Mouse (Mus musculus): ENCODE results near the gene Wdr45b. TPM values are rescaled to one million over a fixed set of nuclear protein-coding genes. Genes with fewer than 3 reads are reported as not detected.
A peak's percentile ranks its signal among the peaks of the same experiment; 100 is the strongest.

Wdr45b gene
- polyA plus RNA-seq (2014; fragmentation: Nextera tagmentation; extraction: Ambion mirVana) = 117 and 119 TPM in 2 replicates

GRCm38 (mm10) chr11:121354091-121354707 lies at the start of gene Wdr45b:
Gene Wdr45b, minus strand, starts transcription at chr11:121354445.
- H3K27ac ChIP-seq (replicated peaks; ENCODE audit: low read depth, low read length) = 0 out of 2 replicates have a peak within 1 kb of the TSS, but pooled peaks have one; percentile 49
- H3K9me3 ChIP-seq (replicated peaks; ENCODE audit: control insufficient read depth, low read length) = no peaks in the 10 kb centered on the region
- peak; percentile 97 for DNase-seq (ENCODE audit: low spot score)
- WGBS = under 1% methylated on average over 69 of the region's 69 CpGs
- no peaks in the 10 kb centered on the region for H3K36me3 ChIP-seq (replicated peaks; ENCODE audit: control insufficient read depth, insufficient read depth, low read depth, low read length)
- H3K4me2 ChIP-seq (ENCODE audit: low read depth, low read length) = peak within 1 kb of the TSS; percentile 65
- no peaks in the 10 kb centered on the region for H3K27me3 ChIP-seq (ENCODE audit: control insufficient read depth, insufficient read depth, low read length)
- H3K9ac ChIP-seq (replicated peaks; ENCODE audit: low read length) = peak within 1 kb of the TSS; percentile 74
- peak; percentile 97 for ATAC-seq (replicated peaks; ENCODE audit: insufficient number of reproducible peaks, low FRiP score, low TSS enrichment, low read depth)
- H3K4me1 ChIP-seq (ENCODE audit: control insufficient read depth, insufficient read depth, low read length) = no peaks in the 10 kb centered on the region
- peak within 1 kb of the TSS; percentile 93 for H3K4me3 ChIP-seq (ENCODE audit: low read depth, low read length)

- WGBS = 91% methylated on average over 3 of the region's 3 CpGs
- Histone ChIP-seq H3K9ac (replicated peaks; ENCODE audit: low read length) (no peak overlapping the region), H3K4me3 (ENCODE audit: low read depth, low read length) (no peak overlapping the region), H3K9me3 (replicated peaks; ENCODE audit: control insufficient read depth, low read length) (no peaks in the 10 kb centered on the region), H3K27ac (replicated peaks; ENCODE audit: low read depth, low read length) (no peak overlapping the region), H3K27me3 (ENCODE audit: control insufficient read depth, insufficient read depth, low read length) (no peaks in the 10 kb centered on the region), H3K4me2 (ENCODE audit: low read depth, low read length) (no peak overlapping the region), H3K4me1 (ENCODE audit: control insufficient read depth, insufficient read depth, low read length) (no peaks in the 10 kb centered on the region; the same call in 1 of the 2 replicates), H3K36me3 (replicated peaks; ENCODE audit: control insufficient read depth, insufficient read depth, low read depth, low read length) (no peaks in the 10 kb centered on the region)
- no peak for DNase-seq (ENCODE audit: low spot score)
- no peak for ATAC-seq (replicated peaks; ENCODE audit: insufficient number of reproducible peaks, low FRiP score, low TSS enrichment, low read depth)
Measured at GRCm38 (mm10) chr11:121392405-121392804, 38.2 kb upstream of the Wdr45b start.

DNA sequence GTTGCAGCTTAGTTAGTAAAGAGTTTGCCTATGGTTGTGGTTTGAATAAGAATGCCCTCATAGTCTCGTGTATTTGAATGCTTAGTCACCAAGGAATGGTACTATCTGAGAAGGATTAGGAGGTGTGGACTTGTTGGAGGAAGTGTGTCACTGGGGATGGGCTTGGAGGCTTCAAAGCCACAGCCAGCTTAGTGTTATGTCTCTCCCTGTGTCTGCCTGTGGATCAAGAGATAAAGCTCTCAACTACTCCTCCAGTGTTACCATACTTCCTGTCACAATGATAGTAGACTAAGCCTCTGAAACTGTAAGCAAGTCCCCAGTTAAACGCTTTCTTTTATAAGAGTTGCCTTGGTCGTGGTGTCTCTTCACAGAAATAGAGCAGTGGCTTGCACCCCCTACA lies 36.5 kb upstream of the Wdr45b start:
- 72% methylated on average over 3 of the region's 3 CpGs for WGBS
- H3K36me3 ChIP-seq (replicated peaks; ENCODE audit: control insufficient read depth, insufficient read depth, low read depth, low read length) = no peaks in the 10 kb centered on the region
- no peaks in the 10 kb centered on the region; the same call in 1 of the 2 replicates for H3K4me1 ChIP-seq (ENCODE audit: control insufficient read depth, insufficient read depth, low read length)
- H3K4me2 ChIP-seq (ENCODE audit: low read depth, low read length) = no peak overlapping the region
- H3K9me3 ChIP-seq (replicated peaks; ENCODE audit: control insufficient read depth, low read length) = no peaks in the 10 kb centered on the region
- ATAC-seq (replicated peaks; ENCODE audit: insufficient number of reproducible peaks, low FRiP score, low TSS enrichment, low read depth) (no peak), DNase-seq (ENCODE audit: low spot score) (no peak)
- H3K27me3 ChIP-seq (ENCODE audit: control insufficient read depth, insufficient read depth, low read length) = no peaks in the 10 kb centered on the region
- no peak overlapping the region for H3K9ac ChIP-seq (replicated peaks; ENCODE audit: low read length)
- H3K27ac ChIP-seq (replicated peaks; ENCODE audit: low read depth, low read length) = no peak overlapping the region
- no peak overlapping the region for H3K4me3 ChIP-seq (ENCODE audit: low read depth, low read length)

DNA sequence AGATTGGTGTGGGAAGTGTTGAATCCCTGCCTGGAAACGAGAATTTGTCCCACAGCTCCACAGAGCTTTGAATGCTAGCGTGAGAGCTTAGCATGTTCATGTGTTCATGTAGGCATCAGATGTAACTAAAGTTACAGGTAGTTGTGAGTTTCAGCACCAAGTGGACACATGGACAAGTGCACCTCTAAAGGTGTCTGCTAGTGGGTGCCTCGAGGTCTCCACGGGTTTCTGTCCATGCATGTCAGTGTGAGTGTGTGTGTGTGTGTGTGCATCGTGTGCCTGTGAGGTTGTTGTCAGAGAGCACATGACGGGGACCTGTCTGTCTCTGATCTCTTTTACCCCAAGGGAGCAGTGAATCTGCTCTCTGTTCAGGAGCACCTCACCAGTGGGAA lies 34.3 kb upstream of the Wdr45b start:
- DNase-seq (ENCODE audit: low spot score) (no peak), ATAC-seq (replicated peaks; ENCODE audit: insufficient number of reproducible peaks, low FRiP score, low TSS enrichment, low read depth) (peak; percentile 45)
- Histone ChIP-seq H3K4me2 (ENCODE audit: low read depth, low read length) (peak overlapping the region; percentile 95; the same call in 1 of the 2 replicates), H3K27ac (replicated peaks; ENCODE audit: low read depth, low read length) (no peak overlapping the region), H3K4me3 (ENCODE audit: low read depth, low read length) (peak overlapping the region; percentile 61; the same call in 1 of the 2 replicates), H3K9ac (replicated peaks; ENCODE audit: low read length) (no peak overlapping the region), H3K9me3 (replicated peaks; ENCODE audit: control insufficient read depth, low read length) (no peaks in the 10 kb centered on the region), H3K4me1 (ENCODE audit: control insufficient read depth, insufficient read depth, low read length) (no peaks in the 10 kb centered on the region; the same call in 1 of the 2 replicates), H3K36me3 (replicated peaks; ENCODE audit: control insufficient read depth, insufficient read depth, low read depth, low read length) (no peaks in the 10 kb centered on the region), H3K27me3 (ENCODE audit: control insufficient read depth, insufficient read depth, low read length) (no peaks in the 10 kb centered on the region)
- 13% methylated on average over 6 of the region's 6 CpGs for WGBS

DNA sequence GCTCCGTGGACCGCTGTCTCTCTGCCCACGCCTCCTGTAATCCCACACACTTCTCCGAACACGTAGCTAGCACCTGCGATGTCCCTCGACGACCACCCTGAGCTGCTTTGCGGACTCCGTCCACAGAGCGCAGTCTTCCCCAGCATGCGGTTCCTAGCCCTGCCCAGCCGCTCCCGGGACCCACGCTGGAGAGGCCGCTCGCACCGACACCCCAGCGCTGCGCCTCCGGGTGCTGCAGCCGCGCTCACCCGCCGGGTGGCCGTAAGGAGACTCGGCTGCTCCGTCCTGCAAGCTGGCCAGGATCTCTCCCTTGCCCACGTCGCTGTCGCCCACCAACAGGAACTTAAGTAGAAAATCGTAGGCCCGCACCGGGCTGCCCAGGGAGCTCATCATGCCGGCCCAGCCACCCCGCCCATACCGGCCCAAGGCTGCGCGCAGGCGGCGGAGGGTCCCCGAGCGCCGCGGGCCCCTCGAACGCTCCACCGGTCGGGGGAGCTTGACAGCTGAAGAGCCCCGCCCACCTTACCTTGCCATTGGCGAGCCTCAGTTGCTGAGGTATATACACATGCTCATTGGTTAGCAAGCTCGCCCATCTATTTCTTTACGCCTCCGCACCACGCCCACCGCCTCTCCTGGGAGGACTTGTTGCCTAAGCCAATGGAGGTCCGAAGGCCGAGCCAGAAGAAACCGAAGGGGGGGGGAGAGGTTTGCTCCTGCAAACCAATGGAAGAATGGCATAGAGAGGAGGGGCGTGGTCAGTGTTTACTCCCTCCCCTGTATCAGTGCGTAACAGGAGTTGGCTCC lies 33.7 kb upstream of the Wdr45b start, which contains the start of gene Rab40b:
Gene Rab40b (minus strand): TSS at position 502 of the 804 bp plus-strand sequence.
- Histone ChIP-seq H3K27ac (replicated peaks; ENCODE audit: low read depth, low read length) (no peak within 1 kb of the TSS), H3K36me3 (replicated peaks; ENCODE audit: control insufficient read depth, insufficient read depth, low read depth, low read length) (no peaks in the 10 kb centered on the region), H3K4me1 (ENCODE audit: control insufficient read depth, insufficient read depth, low read length) (no peaks in the 10 kb centered on the region; the same call in 1 of the 2 replicates), H3K4me3 (ENCODE audit: low read depth, low read length) (peak within 1 kb of the TSS; percentile 61), H3K4me2 (ENCODE audit: low read depth, low read length) (peak within 1 kb of the TSS; percentile 95), H3K9ac (replicated peaks; ENCODE audit: low read length) (peak within 1 kb of the TSS; percentile 63), H3K9me3 (replicated peaks; ENCODE audit: control insufficient read depth, low read length) (no peaks in the 10 kb centered on the region), H3K27me3 (ENCODE audit: control insufficient read depth, insufficient read depth, low read length) (no peaks in the 10 kb centered on the region)
- WGBS = 1% methylated on average over 61 of the region's 61 CpGs
- peak; percentile 100 for ATAC-seq (replicated peaks; ENCODE audit: insufficient number of reproducible peaks, low FRiP score, low TSS enrichment, low read depth)
- peak; percentile 99 for DNase-seq (ENCODE audit: low spot score)

- ATAC-seq (replicated peaks; ENCODE audit: insufficient number of reproducible peaks, low FRiP score, low TSS enrichment, low read depth) = no peak
- no peak for DNase-seq (ENCODE audit: low spot score)
- Histone ChIP-seq H3K9me3 (replicated peaks; ENCODE audit: control insufficient read depth, low read length) (no peaks in the 10 kb centered on the region), H3K4me3 (ENCODE audit: low read depth, low read length) (no peak overlapping the region), H3K27ac (replicated peaks; ENCODE audit: low read depth, low read length) (no peak overlapping the region), H3K9ac (replicated peaks; ENCODE audit: low read length) (no peak overlapping the region), H3K4me1 (ENCODE audit: control insufficient read depth, insufficient read depth, low read length) (no peaks in the 10 kb centered on the region), H3K36me3 (replicated peaks; ENCODE audit: control insufficient read depth, insufficient read depth, low read depth, low read length) (no peaks in the 10 kb centered on the region), H3K27me3 (ENCODE audit: control insufficient read depth, insufficient read depth, low read length) (no peaks in the 10 kb centered on the region), H3K4me2 (ENCODE audit: low read depth, low read length) (no peak overlapping the region)
- 69% methylated on average over 6 of the region's 6 CpGs for WGBS
Measured at GRCm38 (mm10) chr11:121380294-121380693, 26.0 kb upstream of the Wdr45b start.

DNA sequence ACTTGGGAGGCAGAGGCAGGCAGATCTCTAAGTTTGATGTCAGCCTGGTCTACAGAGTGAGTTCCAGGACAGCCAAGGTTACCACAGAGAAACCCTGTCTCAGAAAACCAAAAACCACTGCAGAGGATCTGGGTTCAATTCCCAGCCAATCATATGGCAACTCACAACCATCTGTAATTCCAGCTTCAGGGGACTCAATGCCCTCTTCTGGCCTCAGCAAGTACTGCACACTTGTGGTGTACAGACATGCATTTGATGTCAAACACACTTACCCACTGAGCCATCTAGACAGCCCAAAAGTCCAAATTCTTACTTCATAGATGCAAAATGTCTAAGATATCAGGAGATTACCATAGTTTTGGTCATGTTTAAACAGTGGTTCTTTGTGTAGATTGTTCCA lies 24.4 kb upstream of the Wdr45b start:
- no peak overlapping the region for H3K4me3 ChIP-seq (ENCODE audit: low read depth, low read length)
- H3K27me3 ChIP-seq (ENCODE audit: control insufficient read depth, insufficient read depth, low read length) = no peaks in the 10 kb centered on the region
- no peak overlapping the region for H3K27ac ChIP-seq (replicated peaks; ENCODE audit: low read depth, low read length)
- H3K9me3 ChIP-seq (replicated peaks; ENCODE audit: control insufficient read depth, low read length) = no peaks in the 10 kb centered on the region
- H3K9ac ChIP-seq (replicated peaks; ENCODE audit: low read length) = no peak overlapping the region
- H3K4me2 ChIP-seq (ENCODE audit: low read depth, low read length) = no peak overlapping the region
- ATAC-seq (replicated peaks; ENCODE audit: insufficient number of reproducible peaks, low FRiP score, low TSS enrichment, low read depth) (no peak), DNase-seq (ENCODE audit: low spot score) (no peak)
- no peaks in the 10 kb centered on the region for H3K36me3 ChIP-seq (replicated peaks; ENCODE audit: control insufficient read depth, insufficient read depth, low read depth, low read length)
- no peaks in the 10 kb centered on the region for H3K4me1 ChIP-seq (ENCODE audit: control insufficient read depth, insufficient read depth, low read length)

GRCm38 (mm10) chr11:121373305-121373704 lies 19.1 kb upstream of the Wdr45b start:
- DNase-seq (ENCODE audit: low spot score) (no peak), ATAC-seq (replicated peaks; ENCODE audit: insufficient number of reproducible peaks, low FRiP score, low TSS enrichment, low read depth) (no peak)
- H3K27ac ChIP-seq (replicated peaks; ENCODE audit: low read depth, low read length) = no peak overlapping the region
- H3K36me3 ChIP-seq (replicated peaks; ENCODE audit: control insufficient read depth, insufficient read depth, low read depth, low read length) = no peaks in the 10 kb centered on the region
- no peak overlapping the region for H3K4me3 ChIP-seq (ENCODE audit: low read depth, low read length)
- no peaks in the 10 kb centered on the region for H3K4me1 ChIP-seq (ENCODE audit: control insufficient read depth, insufficient read depth, low read length)
- no peak overlapping the region for H3K9ac ChIP-seq (replicated peaks; ENCODE audit: low read length)
- WGBS = 70% methylated on average over 6 of the region's 6 CpGs
- no peaks in the 10 kb centered on the region for H3K27me3 ChIP-seq (ENCODE audit: control insufficient read depth, insufficient read depth, low read length)
- no peak overlapping the region for H3K4me2 ChIP-seq (ENCODE audit: low read depth, low read length)
- no peaks in the 10 kb centered on the region for H3K9me3 ChIP-seq (replicated peaks; ENCODE audit: control insufficient read depth, low read length)
